Mouse (Mus musculus) intestine, embryonic 16.5 days (tissue): ENCODE results near the gene Rasl10a. TPM values are rescaled to one million over a fixed set of nuclear protein-coding genes. Genes with fewer than 3 reads are reported as not detected.

Experiments used
- ATAC-seq: fragments of 200-750 bp; cut with Nextera tagmentation; 2 replicates; pipeline ENCODE4 v1.8.0; 2017; ENCODE audit warnings: moderate TSS enrichment, moderate library complexity
- H3K27ac ChIP-seq: fragments of 300-500 bp; sonication (generic); 2 replicates; pipeline ENCODE4 v1.5.1; 2014; ENCODE audit warnings: mild to moderate bottlenecking, low read length
- H3K27me3 ChIP-seq: fragments of 300-500 bp; sonication (generic); replicated peaks from 2 replicates; pipeline ENCODE4 v1.6.1; 2014; ENCODE audit warnings: low read length, control low read depth, mixed read lengths; ENCODE audit not compliant: control insufficient read depth, insufficient read depth
- H3K36me3 ChIP-seq: fragments of 300-500 bp; sonication (generic); 2 replicates; pipeline ENCODE4 v1.6.1; 2014; ENCODE audit warnings: low read length, control low read depth; ENCODE audit not compliant: control insufficient read depth, insufficient read depth
- H3K4me1 ChIP-seq: fragments of 300-500 bp; sonication (generic); 2 replicates; pipeline ENCODE4 v1.6.1; 2014; ENCODE audit warnings: low read length, control low read depth, mixed read lengths; ENCODE audit not compliant: control insufficient read depth, insufficient read depth
- H3K4me2 ChIP-seq: fragments of 300-500 bp; sonication (generic); 2 replicates; pipeline ENCODE4 v1.6.1; 2014; ENCODE audit warnings: low read depth, low read length, control low read depth
- H3K4me3 ChIP-seq: fragments of 300-500 bp; sonication (generic); 2 replicates; pipeline ENCODE4 v1.5.1; 2014; ENCODE audit warnings: mild to moderate bottlenecking, low read length
- H3K9ac ChIP-seq: fragments of 300-500 bp; sonication (generic); 2 replicates; pipeline ENCODE4 v1.6.1; 2014; ENCODE audit warnings: low read depth, low read length
- H3K9me3 ChIP-seq: fragments of 300-500 bp; sonication (generic); 2 replicates; pipeline ENCODE4 v1.6.1; 2016; ENCODE audit warnings: low read length, control low read depth; ENCODE audit not compliant: control insufficient read depth
- WGBS: fragments of 180-500 bp; shearing (Covaris S2); extraction: QIAGEN DNeasy Blood & Tissue Kit; methylation state at CpG from one replicate; pipeline ENCODE4 v1.1.7; 2014; 5-methylcytosine and 5-hydroxymethylcytosine counted together
- polyA plus RNA-seq: library from polyadenylated mRNA; unstranded; fragments of >200 nt; fragmentation: Nextera tagmentation; extraction: Ambion mirVana; gene quantifications from 2 replicates; pipeline ENCODE4 v1.2.1, GENCODE M21; 2015

Gene Rasl10a
- polyA plus RNA-seq, 1 experiment from 2014 or later = 0.71 TPM

DNA sequence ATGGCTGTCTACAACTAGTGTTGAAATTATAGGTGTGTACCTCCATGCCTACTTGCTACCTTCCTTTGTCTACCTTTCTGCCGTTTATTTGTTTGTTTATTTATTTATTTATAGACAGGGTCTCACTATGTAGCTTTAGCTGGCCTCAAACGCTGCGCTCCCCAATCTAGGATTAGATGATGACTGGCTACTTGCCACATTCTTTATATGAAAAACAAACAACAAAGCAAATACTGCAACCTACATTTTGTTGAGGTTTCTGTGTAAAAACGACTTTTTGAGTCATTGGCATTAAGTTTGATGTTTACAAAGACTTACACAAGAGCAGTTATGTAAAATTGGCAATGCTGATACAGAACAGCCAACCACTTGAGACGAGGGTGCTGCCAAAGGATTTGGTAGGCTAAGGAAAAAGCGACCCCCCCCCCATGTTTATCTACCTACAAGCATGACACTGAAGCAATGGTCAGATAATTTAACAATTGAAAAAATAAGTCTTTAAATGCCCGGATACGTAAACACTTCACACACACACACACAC lies 38.6 kb downstream of the Rasl10a start:
- Histone ChIP-seq H3K4me1 (peaks cover 30% of the 10 kb centered on the region), H3K4me3 (peak overlapping the region; percentile 98; the same call in 1 of the 2 replicates), H3K4me2 (peak overlapping the region; percentile 66), H3K27ac (no peak overlapping the region), H3K36me3 (no peaks in the 10 kb centered on the region), H3K27me3 (no peaks in the 10 kb centered on the region), H3K9me3 (no peaks in the 10 kb centered on the region), H3K9ac (peak overlapping the region; percentile 100; the same call in 1 of the 2 replicates)
- ATAC-seq = no peak
- 55% methylated on average over 8 of the region's 8 CpGs for WGBS

DNA sequence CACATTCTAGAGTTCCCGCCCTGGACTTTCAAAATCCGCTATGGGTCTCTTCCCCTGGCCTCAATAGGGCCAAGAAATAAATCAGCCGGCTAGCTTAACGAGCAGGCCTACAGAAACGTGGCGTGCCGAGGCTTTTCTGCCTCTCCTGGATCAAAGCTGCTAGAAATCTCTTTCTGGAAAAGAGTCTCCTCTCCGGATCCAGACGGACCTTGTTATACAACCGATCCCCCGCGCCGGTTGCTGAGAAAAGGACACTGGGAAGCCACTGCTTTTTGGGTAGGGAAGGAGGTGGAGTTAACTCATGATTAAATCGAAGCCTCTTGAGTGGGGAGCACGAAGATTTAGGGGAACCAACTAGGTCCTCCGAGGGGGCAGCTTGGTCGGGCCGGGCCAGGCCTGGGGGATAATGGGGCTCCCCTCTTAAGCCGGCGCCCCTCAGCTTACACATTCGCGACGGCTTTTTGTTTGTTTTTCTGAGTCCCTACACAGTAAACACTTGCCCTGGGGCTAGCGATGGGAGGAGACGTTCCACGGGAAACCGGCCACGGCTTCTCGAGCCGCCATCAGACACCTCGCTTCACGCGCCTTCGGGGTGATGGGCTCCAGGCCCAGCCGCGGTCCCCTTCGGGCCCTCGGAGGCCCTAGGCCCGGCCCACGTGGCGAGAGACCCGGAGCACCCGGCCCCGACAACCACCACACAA lies 40.3 kb downstream of the Rasl10a start:
- Histone ChIP-seq H3K9ac (peak overlapping the region; percentile 100), H3K4me2 (peak overlapping the region; percentile 66), H3K27ac (peak overlapping the region; percentile 95), H3K4me1 (peaks cover 28% of the 10 kb centered on the region), H3K9me3 (no peaks in the 10 kb centered on the region), H3K36me3 (no peaks in the 10 kb centered on the region; the same call in 1 of the 2 replicates), H3K4me3 (peak overlapping the region; percentile 98), H3K27me3 (no peaks in the 10 kb centered on the region)
- ATAC-seq = no peak
- under 1% methylated on average over 44 of the region's 44 CpGs for WGBS

DNA sequence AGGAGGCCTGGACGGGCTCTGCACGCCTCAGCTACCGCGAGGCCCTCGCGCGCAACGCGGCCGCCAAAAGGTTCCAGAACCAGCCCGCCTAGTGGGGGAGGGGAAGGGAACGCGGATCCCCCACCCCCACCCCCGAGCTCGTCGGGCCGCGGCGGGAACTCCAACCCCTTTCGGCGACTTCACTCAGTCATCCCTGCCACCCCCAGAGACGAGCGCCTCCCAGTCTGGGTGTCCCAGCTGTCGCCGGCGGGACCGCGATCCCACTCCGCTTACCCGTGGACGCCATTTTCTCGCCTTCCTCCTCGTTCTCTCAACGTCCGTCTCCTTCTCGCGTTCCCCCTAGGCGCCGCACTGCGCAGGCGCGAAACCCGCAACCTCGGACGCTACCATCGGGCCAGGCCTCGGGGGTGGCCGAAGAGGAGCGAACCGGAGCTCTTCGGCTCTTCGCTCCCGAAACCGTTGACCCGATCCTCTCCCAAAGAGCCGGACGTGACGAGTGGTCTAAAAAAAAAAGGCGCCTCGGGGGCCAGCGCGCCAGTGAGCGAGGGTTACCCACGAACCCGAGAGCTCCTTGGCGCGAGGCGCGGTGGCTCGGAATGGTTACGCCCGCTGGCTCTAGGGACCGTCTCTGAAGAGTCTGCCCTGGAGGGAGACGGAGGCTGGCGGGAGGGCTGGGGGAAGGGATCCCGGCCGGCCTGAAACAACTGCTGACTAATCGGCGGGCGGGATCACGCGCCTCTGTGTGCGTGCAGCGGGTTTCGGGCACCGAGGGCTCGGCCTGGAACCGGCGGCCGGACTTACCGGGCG lies 41.0 kb downstream of the Rasl10a start, which contains the start of the genes Rhbdd3 and Ewsr1:
Rhbdd3 (plus strand) TSS at position 191 of the 807 bp plus-strand sequence.
Ewsr1 (minus strand) TSS at position 531 of the 807 bp plus-strand sequence.
- Histone ChIP-seq H3K9ac (peak within 1 kb of the TSS; percentile 100), H3K4me1 (peaks cover 27% of the 10 kb centered on the region), H3K4me2 (peak within 1 kb of the TSS; percentile 66), H3K27ac (peak within 1 kb of the TSS; percentile 95), H3K36me3 (no peaks in the 10 kb centered on the region; the same call in none of the 2 replicates), H3K4me3 (peak within 1 kb of the TSS; percentile 98), H3K9me3 (no peaks in the 10 kb centered on the region), H3K27me3 (no peaks in the 10 kb centered on the region)
- WGBS = under 1% methylated on average over 91 of the region's 92 CpGs
- ATAC-seq = peak; percentile 89

DNA sequence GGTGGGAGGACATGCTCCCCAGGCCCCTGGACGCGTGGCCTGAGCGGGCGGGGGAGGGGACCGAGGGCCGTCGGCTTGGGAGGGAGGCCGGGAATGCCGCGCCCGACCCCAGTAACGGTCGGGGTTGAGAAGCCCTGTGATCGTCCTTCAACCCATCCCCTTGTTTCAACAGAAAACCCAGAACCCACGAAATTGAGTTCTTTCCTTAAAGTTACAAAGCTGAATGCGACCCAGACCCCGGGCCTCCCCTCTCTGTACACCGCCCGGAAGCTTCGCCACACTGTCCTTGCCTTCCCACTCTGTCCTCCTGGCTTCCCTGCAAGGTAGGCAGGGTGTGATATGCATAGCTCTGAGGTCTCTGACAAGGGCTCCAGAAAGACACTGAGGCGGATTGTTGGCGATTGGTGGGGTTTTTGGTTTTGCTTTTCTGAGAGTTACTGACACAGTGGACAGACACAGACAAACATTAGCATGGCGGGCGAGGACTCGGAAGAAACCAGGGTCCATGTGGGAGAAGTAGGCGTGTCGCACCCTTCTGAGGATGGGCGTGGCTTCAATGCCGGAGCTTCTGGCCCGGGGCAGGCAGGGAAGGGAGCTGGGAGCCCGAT lies 41.8 kb downstream of the Rasl10a start:
- H3K27ac ChIP-seq = peak overlapping the region; percentile 95
- under 1% methylated on average over 31 of the region's 31 CpGs for WGBS
- H3K9ac ChIP-seq = peak overlapping the region; percentile 100
- H3K9me3 ChIP-seq = no peaks in the 10 kb centered on the region
- peak overlapping the region; percentile 64 for H3K4me2 ChIP-seq
- no peaks in the 10 kb centered on the region for H3K27me3 ChIP-seq
- peak overlapping the region; percentile 98 for H3K4me3 ChIP-seq
- H3K4me1 ChIP-seq = peaks cover 22% of the 10 kb centered on the region
- no peaks in the 10 kb centered on the region; the same call in none of the 2 replicates for H3K36me3 ChIP-seq
- peak; percentile 75 for ATAC-seq

DNA sequence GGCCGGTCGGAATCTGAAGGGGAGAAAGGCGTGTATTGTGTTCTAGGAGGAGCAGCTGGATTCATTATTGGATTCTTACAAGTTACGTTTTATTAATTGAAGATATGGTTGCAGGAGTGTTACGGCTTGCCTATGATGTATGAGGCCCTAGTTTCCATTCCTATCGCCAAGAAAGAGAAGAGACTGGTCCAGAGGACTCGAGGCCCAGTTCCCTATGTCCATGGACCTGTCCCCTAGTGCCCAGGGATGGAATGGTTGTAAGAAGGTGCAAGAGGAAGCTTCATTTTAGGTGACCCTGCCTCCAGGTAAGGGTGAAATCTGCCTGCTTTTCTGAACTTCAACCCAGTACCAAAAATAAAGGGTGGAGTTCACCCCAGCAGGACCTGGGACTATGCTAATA lies 42.4 kb downstream of the Rasl10a start:
- Histone ChIP-seq H3K9ac (peak overlapping the region; percentile 100), H3K27ac (peak overlapping the region; percentile 95), H3K36me3 (no peaks in the 10 kb centered on the region; the same call in none of the 2 replicates), H3K27me3 (no peaks in the 10 kb centered on the region), H3K4me2 (peak overlapping the region; percentile 64), H3K9me3 (no peaks in the 10 kb centered on the region), H3K4me3 (peak overlapping the region; percentile 98), H3K4me1 (peaks cover 22% of the 10 kb centered on the region)
- ATAC-seq = no peak
- under 1% methylated on average over 7 of the region's 7 CpGs for WGBS

DNA sequence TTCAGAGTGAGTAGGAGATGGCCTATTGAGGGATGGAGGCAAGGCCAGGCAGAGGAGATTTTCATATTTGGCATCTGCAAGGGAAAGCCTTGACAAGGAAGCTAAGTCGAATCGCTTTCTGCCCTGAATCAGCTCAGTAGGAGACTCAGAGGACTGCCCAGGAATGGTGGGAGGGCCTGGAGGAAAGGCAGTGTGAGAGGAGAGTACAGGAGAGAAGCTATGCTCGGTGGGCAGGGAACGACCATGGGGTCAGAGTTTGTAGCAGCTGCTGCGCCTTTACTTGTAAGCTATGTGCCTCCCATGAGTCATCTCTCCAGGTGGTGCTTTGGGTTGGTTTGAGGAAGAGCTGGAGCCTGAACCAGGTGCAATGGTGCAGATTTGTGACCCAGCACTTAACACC lies 42.9 kb downstream of the Rasl10a start:
- ATAC-seq = no peak

DNA sequence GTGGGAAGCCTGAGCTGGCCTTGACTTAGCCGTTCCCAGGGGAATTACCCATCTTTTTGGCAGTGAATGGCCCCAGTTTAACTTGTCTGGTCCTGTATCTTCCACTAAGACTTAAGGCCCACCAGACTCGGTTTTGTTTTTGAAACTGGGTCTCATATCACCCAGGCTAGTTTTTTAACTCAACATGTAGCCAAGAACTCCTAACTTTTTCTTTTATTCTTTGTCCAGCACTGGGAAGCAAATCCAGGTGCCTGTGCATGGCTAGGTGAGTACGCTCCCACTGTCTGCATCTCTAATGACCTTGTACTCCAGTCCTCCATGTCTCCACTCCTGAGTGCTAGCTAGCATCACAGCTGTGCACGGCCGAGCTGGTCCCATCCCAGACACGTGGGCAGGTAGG lies 43.7 kb downstream of the Rasl10a start:
- ATAC-seq = no peak
- Histone ChIP-seq H3K27me3 (no peaks in the 10 kb centered on the region), H3K4me1 (peaks cover 15% of the 10 kb centered on the region), H3K36me3 (no peaks in the 10 kb centered on the region; the same call in none of the 2 replicates), H3K4me3 (no peak overlapping the region), H3K27ac (no peak overlapping the region), H3K9ac (peak overlapping the region; percentile 1; the same call in 1 of the 2 replicates), H3K4me2 (no peak overlapping the region), H3K9me3 (no peaks in the 10 kb centered on the region)
- WGBS = 75% methylated on average over 6 of the region's 6 CpGs

More for the DNA sequence above, 42.9 kb downstream of the Rasl10a start:
- Histone ChIP-seq H3K4me3 (peak overlapping the region; percentile 12), H3K9me3 (no peaks in the 10 kb centered on the region), H3K27me3 (no peaks in the 10 kb centered on the region), H3K4me1 (peaks cover 22% of the 10 kb centered on the region), H3K9ac (peak overlapping the region; percentile 38; the same call in 1 of the 2 replicates), H3K36me3 (no peaks in the 10 kb centered on the region; the same call in none of the 2 replicates), H3K27ac (no peak overlapping the region), H3K4me2 (peak overlapping the region; percentile 64)
- WGBS = 48% methylated on average over 5 of the region's 5 CpGs

DNA sequence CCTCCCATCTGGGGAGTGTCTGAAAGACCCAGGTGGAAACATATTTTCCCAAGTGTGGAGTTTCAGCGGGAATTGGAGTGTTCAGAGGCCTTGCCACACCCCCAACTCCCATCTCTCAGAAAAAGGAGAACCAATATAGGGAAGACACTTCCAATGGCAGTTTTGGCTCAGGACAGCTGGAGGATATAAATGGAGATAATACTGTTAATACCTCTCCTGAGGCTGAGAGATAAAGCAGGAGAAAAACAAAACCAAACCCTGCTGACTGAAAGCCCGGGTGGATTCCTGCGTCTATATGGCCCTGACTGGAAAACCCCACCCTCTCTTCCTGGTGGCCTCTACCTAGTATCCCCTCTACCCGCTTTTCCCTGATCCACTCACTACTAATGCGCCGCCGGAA lies 44.5 kb downstream of the Rasl10a start:
- no peaks in the 10 kb centered on the region for H3K9me3 ChIP-seq
- no peaks in the 10 kb centered on the region for H3K27me3 ChIP-seq
- H3K36me3 ChIP-seq = peaks cover 2% of the 10 kb centered on the region
- H3K4me2 ChIP-seq = no peak overlapping the region
- ATAC-seq = no peak
- no peak overlapping the region for H3K4me3 ChIP-seq
- no peak overlapping the region for H3K27ac ChIP-seq
- H3K4me1 ChIP-seq = peaks cover 8% of the 10 kb centered on the region
- H3K9ac ChIP-seq = no peak overlapping the region
- 86% methylated on average over 7 of the region's 7 CpGs for WGBS
